Mouse (Mus musculus) E14TG2a.4 (cell line): ENCODE measurements around the gene Rnf34.

Experiments used
- H3K27me3 ChIP-seq: 2 replicates; pipeline ENCODE4 v1.6.1; 2014; ENCODE audit warnings: low read length, control low read depth; ENCODE audit not compliant: insufficient read depth
- H3K36me3 ChIP-seq: 2 replicates; pipeline ENCODE4 v1.6.1; 2014; ENCODE audit warnings: low read length, control low read depth; ENCODE audit not compliant: insufficient read depth
- H3K4me1 ChIP-seq: replicated peaks from 2 replicates; pipeline ENCODE4 v1.6.1; 2014; ENCODE audit warnings: low read depth, low read length, control low read depth
- H3K4me3 ChIP-seq: replicated peaks from 2 replicates; pipeline ENCODE4 v1.5.1; 2014; ENCODE audit warnings: mild to moderate bottlenecking, low read length
- H3K9me3 ChIP-seq: 2 replicates; pipeline ENCODE4 v1.6.1; 2014; ENCODE audit warnings: low read length, control low read depth
- CTCF ChIP-seq: conservative IDR thresholded peaks from 2 replicates; pipeline ENCODE4 v1.5.1; 2014; ENCODE audit warnings: low read length
- NANOG ChIP-seq: IDR thresholded peaks from 2 replicates; pipeline ENCODE4 v1.6.1; 2014; ENCODE audit warnings: borderline replicate concordance, low read length, mixed read lengths
- POU5F1 ChIP-seq: IDR thresholded peaks from 2 replicates; pipeline ENCODE4 v1.6.1; 2014; ENCODE audit warnings: low read length, borderline replicate concordance

The Rnf34 gene

GRCm38 (mm10) chr5:122821524-122821885, 28.3 kb upstream of the Rnf34 start:
- Histone ChIP-seq H3K36me3 (peaks cover 37% of the 10 kb centered on the region), H3K4me1 (peaks cover 61% of the 10 kb centered on the region), H3K9me3 (no peaks in the 10 kb centered on the region), H3K4me3 (peak overlapping the region; percentile 96), H3K27me3 (no peaks in the 10 kb centered on the region)
- no peak for TF ChIP-seq POU5F1
- no peak for TF ChIP-seq NANOG
- no peak for TF ChIP-seq CTCF

DNA sequence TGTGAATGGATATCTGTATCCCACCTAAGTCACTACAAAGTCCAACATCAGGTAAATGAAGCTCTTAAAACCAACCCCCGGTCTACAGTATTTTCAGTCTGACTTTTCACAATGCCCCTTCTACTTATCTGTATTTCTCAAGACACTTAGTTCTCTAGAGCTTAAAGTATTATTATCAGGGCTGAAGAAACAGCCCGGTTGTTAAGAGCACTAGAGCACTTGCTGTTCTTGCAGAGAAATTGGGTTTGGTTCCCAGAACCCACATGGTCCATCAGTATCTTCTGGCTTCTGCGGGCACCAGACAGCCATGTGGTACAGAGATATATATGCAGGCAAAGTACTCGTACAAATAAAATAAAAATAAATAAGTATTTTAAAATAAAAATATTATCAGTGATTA, 27.4 kb upstream of the Rnf34 start:
- Histone ChIP-seq H3K9me3 (no peaks in the 10 kb centered on the region), H3K4me1 (peaks cover 61% of the 10 kb centered on the region), H3K27me3 (no peaks in the 10 kb centered on the region), H3K4me3 (no peak overlapping the region), H3K36me3 (peaks cover 28% of the 10 kb centered on the region)
- TF ChIP-seq NANOG (no peak), CTCF (no peak), POU5F1 (no peak)

DNA sequence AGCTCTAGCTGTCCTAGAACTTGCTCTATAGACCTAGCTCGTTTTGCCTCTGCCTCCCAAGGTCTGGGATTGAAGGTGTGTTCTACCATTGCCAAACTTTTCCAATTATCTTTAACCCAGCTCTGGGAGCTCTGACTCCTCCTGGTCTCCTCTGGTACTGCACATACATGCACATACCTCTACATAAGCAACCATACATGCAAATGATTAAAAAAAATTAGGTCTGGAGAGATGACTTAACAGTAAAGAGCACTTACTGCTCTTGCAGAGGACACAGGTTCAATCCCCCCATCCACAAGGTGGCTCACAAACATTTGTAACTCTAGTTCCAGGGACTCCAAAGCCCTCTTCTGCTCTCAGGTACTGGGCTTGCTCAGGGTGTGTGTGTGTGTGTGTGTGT, 25.9 kb upstream of the Rnf34 start:
- TF ChIP-seq NANOG, result no peak
- TF ChIP-seq CTCF, result peak; percentile 53
- Histone ChIP-seq H3K4me3 (no peak overlapping the region; the same call in 1 of the 2 replicates), H3K27me3 (no peaks in the 10 kb centered on the region), H3K36me3 (peaks cover 13% of the 10 kb centered on the region), H3K9me3 (no peaks in the 10 kb centered on the region), H3K4me1 (peaks cover 52% of the 10 kb centered on the region)

DNA sequence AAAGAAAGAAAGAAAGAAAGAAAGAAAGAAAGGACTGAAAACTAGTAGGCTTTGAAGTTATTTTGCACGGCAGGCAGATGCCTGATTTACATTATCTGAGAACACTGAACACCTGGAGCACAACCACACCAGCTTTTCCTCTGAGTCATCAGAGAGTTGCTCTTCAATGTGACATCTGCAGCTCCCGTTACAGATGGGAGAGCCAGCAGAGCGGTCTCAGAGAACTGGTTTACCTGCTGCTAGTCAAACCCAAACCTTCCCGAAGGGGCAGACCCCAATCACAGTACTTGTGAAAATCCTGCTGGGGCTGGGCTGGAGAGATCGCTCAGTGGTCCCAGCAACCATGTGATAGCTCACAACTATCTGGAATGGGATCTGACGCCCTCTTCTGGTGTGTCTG, 25.4 kb upstream of the Rnf34 start:
- no peaks in the 10 kb centered on the region for H3K9me3 ChIP-seq
- no peaks in the 10 kb centered on the region for H3K27me3 ChIP-seq
- H3K4me1 ChIP-seq, result peaks cover 49% of the 10 kb centered on the region
- H3K36me3 ChIP-seq, result peaks cover 8% of the 10 kb centered on the region
- TF ChIP-seq CTCF, result no peak; the same call in 1 of the 2 replicates
- no peak for TF ChIP-seq NANOG
- no peak for TF ChIP-seq POU5F1
- peak overlapping the region; percentile 14 for H3K4me3 ChIP-seq

DNA sequence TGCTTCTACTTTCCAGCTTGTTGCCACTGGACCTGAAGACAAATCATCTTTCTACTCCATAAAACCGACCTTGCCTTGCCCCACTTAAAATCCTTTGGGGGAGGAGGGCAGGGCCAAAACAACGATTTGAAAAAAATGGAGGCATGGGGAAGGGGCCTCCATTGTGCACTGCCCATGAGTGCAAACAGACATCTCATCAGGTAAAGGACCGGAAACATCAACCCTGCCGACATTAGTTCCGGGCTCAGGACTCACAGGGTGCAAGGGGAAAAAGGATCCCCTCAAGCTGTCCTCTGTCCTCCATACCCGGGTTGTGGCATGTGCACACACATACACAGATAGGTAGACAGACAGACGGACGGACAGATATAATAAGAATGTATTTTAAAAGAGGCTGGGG, 24.7 kb upstream of the Rnf34 start:
- no peak for TF ChIP-seq NANOG
- no peak for TF ChIP-seq POU5F1
- TF ChIP-seq CTCF, result no peak
- Histone ChIP-seq H3K36me3 (peaks cover 1% of the 10 kb centered on the region; the same call in 1 of the 2 replicates), H3K4me3 (peak overlapping the region; percentile 14), H3K4me1 (peaks cover 42% of the 10 kb centered on the region), H3K9me3 (no peaks in the 10 kb centered on the region), H3K27me3 (no peaks in the 10 kb centered on the region)

DNA sequence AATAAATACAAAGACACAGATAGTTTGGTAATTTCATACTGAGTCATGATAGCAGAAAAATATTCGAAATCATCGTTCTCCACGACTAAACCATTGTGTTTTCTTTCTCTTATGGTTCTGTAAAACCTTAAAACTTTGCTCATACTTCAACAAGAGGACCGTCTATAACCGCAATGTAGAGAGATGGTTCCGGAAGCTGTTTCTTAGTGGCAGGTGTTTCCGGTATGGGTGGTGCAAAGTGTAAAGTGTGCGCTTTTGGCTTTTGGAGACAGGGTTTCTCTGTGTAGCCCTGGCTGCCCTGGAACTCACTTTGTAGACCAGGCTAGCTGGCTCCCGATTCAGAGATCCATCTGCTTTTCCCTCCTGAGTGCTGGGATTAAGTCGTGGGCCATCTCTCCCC, 17.3 kb upstream of the Rnf34 start:
- Histone ChIP-seq H3K4me1 (no peaks in the 10 kb centered on the region), H3K4me3 (no peak overlapping the region), H3K27me3 (no peaks in the 10 kb centered on the region; the same call in 1 of the 2 replicates), H3K36me3 (no peaks in the 10 kb centered on the region), H3K9me3 (no peaks in the 10 kb centered on the region)
- no peak for TF ChIP-seq NANOG
- TF ChIP-seq CTCF, result no peak
- no peak for TF ChIP-seq POU5F1

DNA sequence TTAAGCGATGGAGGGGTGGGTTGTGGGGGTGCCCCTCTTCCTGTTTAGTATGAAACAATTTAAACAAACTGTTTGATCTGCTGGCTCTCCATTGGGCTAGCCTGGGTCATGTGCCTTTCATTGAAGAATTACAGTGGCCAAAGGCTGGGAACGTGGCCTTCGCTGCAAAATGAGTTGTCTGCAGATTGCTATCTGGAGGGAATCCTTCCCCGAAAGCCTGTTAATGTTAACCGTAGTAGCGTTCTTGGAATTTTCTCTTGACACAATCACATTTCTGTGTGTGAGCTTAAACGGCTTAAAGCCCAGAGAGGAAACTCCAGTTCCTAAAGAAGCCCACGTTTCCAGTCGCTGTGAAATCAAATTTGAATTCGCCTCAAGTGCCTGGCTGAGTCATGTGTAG, 16.9 kb upstream of the Rnf34 start:
- Histone ChIP-seq H3K4me1 (no peaks in the 10 kb centered on the region), H3K9me3 (no peaks in the 10 kb centered on the region), H3K27me3 (no peaks in the 10 kb centered on the region; the same call in 1 of the 2 replicates), H3K4me3 (no peak overlapping the region), H3K36me3 (no peaks in the 10 kb centered on the region)
- TF ChIP-seq NANOG (no peak), CTCF (no peak), POU5F1 (no peak)

DNA sequence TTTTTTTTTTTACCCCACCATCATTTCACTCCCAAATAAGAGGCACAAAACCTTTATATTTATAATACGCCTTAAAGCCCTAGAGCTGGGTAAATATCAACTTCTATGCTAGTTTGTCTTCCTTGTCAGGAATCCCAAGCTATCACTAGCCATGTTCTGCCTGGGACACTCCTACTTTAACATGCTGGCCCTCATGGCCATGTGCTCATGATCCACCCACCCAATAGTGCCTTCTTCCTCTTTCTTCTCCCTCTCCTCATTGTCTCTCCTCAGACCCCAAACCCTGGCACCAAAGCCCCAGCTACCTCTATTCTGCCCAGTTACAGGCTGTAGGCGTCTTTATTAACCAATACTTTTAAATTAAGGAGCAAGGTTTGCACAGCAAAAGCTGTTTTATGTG, 8.7 kb upstream of the Rnf34 start:
- no peaks in the 10 kb centered on the region for H3K4me1 ChIP-seq
- no peak overlapping the region for H3K4me3 ChIP-seq
- peaks cover 7% of the 10 kb centered on the region; the same call in 1 of the 2 replicates for H3K9me3 ChIP-seq
- TF ChIP-seq POU5F1 (no peak), NANOG (no peak), CTCF (no peak)
- H3K27me3 ChIP-seq, result no peaks in the 10 kb centered on the region
- H3K36me3 ChIP-seq, result no peaks in the 10 kb centered on the region

DNA sequence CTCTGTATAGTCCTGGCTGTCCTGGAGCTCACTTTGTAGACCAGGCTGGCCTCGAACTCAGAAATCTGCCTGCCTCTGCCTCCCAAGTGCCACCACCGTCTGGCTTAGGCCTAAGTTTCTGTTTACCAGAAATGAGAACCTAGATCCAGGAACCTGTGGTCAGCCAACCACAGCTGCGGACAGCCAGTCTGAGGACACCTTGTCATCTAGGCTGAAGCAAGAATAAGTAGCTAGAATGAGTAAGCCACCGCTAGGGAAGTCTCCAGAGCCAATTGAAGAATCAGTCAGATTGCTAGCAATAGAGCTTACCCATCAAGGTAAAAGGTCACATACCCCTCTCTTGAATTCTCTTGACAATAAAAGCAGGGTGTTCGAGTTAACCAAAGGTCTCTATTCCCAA, 6.0 kb upstream of the Rnf34 start:
- H3K4me3 ChIP-seq, result no peak overlapping the region
- H3K9me3 ChIP-seq, result peaks cover 7% of the 10 kb centered on the region; the same call in 1 of the 2 replicates
- H3K4me1 ChIP-seq, result no peaks in the 10 kb centered on the region
- H3K36me3 ChIP-seq, result no peaks in the 10 kb centered on the region
- H3K27me3 ChIP-seq, result no peaks in the 10 kb centered on the region
- TF ChIP-seq CTCF (no peak), NANOG (no peak), POU5F1 (no peak)
